Mouse (Mus musculus) CH12.LX (cell line): ENCODE measurements around the gene Deup1.

ENCODE experiments used
- CTCF ChIP-seq, 2 experiments: IDR thresholded peaks in 1 of 2; conservative IDR thresholded peaks in 1 of 2; 2 replicates each; pipeline ENCODE4 v1.5.1; 2011 to 2012; ENCODE audit warnings: low read depth in 2 of 2, low read length in 2 of 2, improper control_type of control experiment in 1 of 2, inconsistent platforms in 1 of 2, mild to moderate bottlenecking in 1 of 2, moderate library complexity in 1 of 2
- EP300 ChIP-seq: IDR thresholded peaks from 2 replicates; pipeline ENCODE4 v1.6.1; 2011; ENCODE audit warnings: low read length, improper control_type of control experiment
- ETS1 ChIP-seq: conservative IDR thresholded peaks from 2 replicates; pipeline ENCODE4 v1.6.1; 2012; ENCODE audit warnings: low read depth, mild to moderate bottlenecking, inconsistent platforms, low read length, improper control_type of control experiment, moderate library complexity
- IRF4 ChIP-seq: IDR thresholded peaks from 2 replicates; pipeline ENCODE4 v1.6.1; 2014; ENCODE audit warnings: low read depth, mild to moderate bottlenecking, inconsistent platforms, low read length, improper control_type of control experiment
- MAFK ChIP-seq: IDR thresholded peaks from 2 replicates; pipeline ENCODE4 v1.6.1; 2011; ENCODE audit warnings: low read length, improper control_type of control experiment; ENCODE audit not compliant: insufficient replicate concordance
- POLR2A ChIP-seq: IDR thresholded peaks from 2 replicates; pipeline ENCODE4 v1.6.1; 2011; ENCODE audit warnings: low read depth, mild to moderate bottlenecking, improper control_type of control experiment, low read length
- RAD21 ChIP-seq: IDR thresholded peaks from 2 replicates; pipeline ENCODE4 v1.6.1; 2011; ENCODE audit warnings: low read depth, mild to moderate bottlenecking, low read length, improper control_type of control experiment, moderate library complexity
- SIN3A ChIP-seq: IDR thresholded peaks from 2 replicates; pipeline ENCODE4 v1.6.1; 2012; ENCODE audit warnings: low read length, improper control_type of control experiment, inconsistent platforms
- TBP ChIP-seq: conservative IDR thresholded peaks from 2 replicates; pipeline ENCODE4 v1.6.1; 2011; ENCODE audit warnings: low read depth, low read length, improper control_type of control experiment
- USF1 ChIP-seq: IDR thresholded peaks from 2 replicates; pipeline ENCODE4 v1.6.1; 2014; ENCODE audit warnings: low read depth, mild to moderate bottlenecking, inconsistent platforms, low read length, improper control_type of control experiment
- ZC3H11A ChIP-seq: IDR thresholded peaks from 2 replicates; pipeline ENCODE4 v1.6.1; 2012; ENCODE audit warnings: low read depth, mild to moderate bottlenecking, inconsistent platforms, low read length, improper control_type of control experiment

DNA sequence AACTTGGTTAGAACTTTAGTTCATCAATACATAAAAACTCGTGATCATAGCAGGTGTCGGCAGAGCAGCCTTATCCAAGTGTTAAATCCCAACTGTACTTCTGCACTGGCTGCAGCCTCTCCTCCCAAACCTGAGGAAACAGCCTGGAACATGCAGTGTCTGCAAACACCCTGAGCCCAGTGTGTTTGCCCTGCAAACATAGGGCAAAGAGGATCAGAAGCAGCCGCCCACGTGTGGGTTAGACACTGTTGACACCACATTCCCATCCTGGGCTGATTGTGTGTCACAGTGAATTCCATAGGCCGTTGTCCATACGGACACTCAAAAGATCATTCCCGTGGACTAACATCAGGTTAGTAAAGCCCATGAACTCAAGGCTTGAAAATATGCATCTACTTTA, 65.4 kb downstream of the Deup1 start:
- TF ChIP-seq TBP (no peak), CTCF (conservative IDR thresholded peaks at IDR 0.05 in 1 of 2, IDR thresholded peaks at IDR 0.05 in 1 of 2; ENCODE audit: low read depth in 2 of 2, low read length in 2 of 2) (no peak), ETS1 (no peak), RAD21 (no peak), EP300 (no peak), SIN3A (no peak), IRF4 (no peak), MAFK (no peak), POLR2A (no peak), ZC3H11A (no peak), USF1 (no peak)
